Mouse (Mus musculus): ENCODE data around the gene Chl1.

DNA sequence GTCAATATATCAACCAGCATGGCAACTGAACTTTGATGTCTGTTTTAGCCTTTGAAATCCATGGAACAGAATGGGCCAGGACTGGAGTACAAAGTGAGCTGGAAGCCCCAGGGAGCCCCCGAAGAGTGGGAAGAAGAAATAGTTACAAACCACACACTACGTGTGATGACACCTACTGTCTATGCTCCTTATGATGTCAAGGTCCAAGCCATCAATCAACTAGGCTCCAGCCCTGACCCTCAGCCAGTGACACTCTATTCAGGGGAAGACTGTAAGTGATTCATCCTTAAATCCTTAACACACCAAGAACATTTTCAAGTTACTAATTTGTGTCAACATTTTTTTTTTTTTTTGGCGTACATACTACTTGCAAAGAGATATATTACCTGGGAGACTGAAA lies 196.0 kb downstream of the Chl1 start:
- TF ChIP-seq ZNF384 (IDR thresholded peaks at IDR 0.05; ENCODE audit: low read depth, low read length), result no peak
- no peak for TF ChIP-seq HCFC1 (IDR thresholded peaks at IDR 0.05; ENCODE audit: borderline replicate concordance, insufficient read depth, low read length)
- TF ChIP-seq MAFK (IDR thresholded peaks at IDR 0.05; ENCODE audit: insufficient read depth, low read depth, low read length), result no peak
- TF ChIP-seq CHD2 (IDR thresholded peaks at IDR 0.05; ENCODE audit: low read depth, low read length), result no peak
- TF ChIP-seq ZC3H11A (IDR thresholded peaks at IDR 0.05; ENCODE audit: borderline replicate concordance, low read depth, low read length), result no peak

All from ES-E14 (cell line).